Comparison of ENCODE assay signal across 9 mouse cellular contexts in the genomic region with DNA sequence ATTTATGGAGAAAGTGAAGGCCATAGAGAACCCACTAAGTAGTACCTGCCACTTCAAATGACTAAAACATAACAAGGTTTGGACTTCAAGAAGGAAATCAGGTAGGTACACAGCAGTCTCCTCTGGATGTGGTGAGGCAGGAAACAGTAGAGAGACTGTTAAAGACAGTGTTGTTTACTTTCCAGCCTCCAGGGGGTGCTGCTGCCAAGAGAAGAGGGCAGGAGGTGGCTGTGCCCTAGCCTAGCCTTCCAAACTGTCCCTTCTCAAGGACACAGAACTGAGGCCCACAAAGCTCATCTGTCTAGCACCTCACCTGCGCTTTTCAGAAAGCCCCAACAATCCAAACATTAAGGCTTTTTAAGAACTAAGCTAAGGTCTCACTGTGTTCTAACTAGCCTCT.
DNase-seq lines count a peak whose midpoint lies in the region; ATAC-seq and TF ChIP-seq lines count a peak whose summit lies in the region.
"Had no signal": no experiment of that assay in that cellular context is flagged by ENCODE, and none has a peak within 500 bp of the region (broad histone marks: within the 10 kb centered on the region; RNA-seq: fewer than 3 reads in every experiment).

No protein-coding gene starts in this region.

- H3K27ac ChIP-seq in forebrain, embryonic 14.5 days (ENCODE audit: low read depth, low read length), result no peak overlapping the region
- H3K27ac ChIP-seq in forebrain, embryonic 13.5 days, result no peak overlapping the region
- H3K27ac ChIP-seq in cortical plate, adult 2 months (ENCODE audit: insufficient read depth, low read length), result no peak overlapping the region
- no peak overlapping the region for H3K27ac ChIP-seq in heart, postnatal 0 days (ENCODE audit: low read depth)
- H3K27ac ChIP-seq in midbrain, embryonic 14.5 days (replicated peaks; ENCODE audit: low read depth, low read length), result no peak overlapping the region
- H3K27ac ChIP-seq: limb, embryonic 15.5 days had no signal

- 0 out of 2 replicates have a peak, but pooled peaks cover 2% of the 10 kb centered on the region for H3K4me1 ChIP-seq in forebrain, embryonic 14.5 days (ENCODE audit: control insufficient read depth, insufficient read depth, low read length)
- no peaks in the 10 kb centered on the region for H3K4me1 ChIP-seq in forebrain, embryonic 13.5 days
- H3K4me1 ChIP-seq in cortical plate, adult 2 months (ENCODE audit: control insufficient read depth, insufficient read depth, low read length), result peaks cover 6% of the 10 kb centered on the region; the same call in 1 of the 2 replicates
- H3K4me1 ChIP-seq in heart, postnatal 0 days (ENCODE audit: control insufficient read depth, insufficient read depth), result no peaks in the 10 kb centered on the region
- H3K4me1 ChIP-seq in midbrain, embryonic 14.5 days (ENCODE audit: control insufficient read depth, insufficient read depth, low read length), result no peaks in the 10 kb centered on the region
- H3K4me1 ChIP-seq: limb, embryonic 15.5 days had no signal

- H3K9ac ChIP-seq in forebrain, embryonic 14.5 days (ENCODE audit: low read length), result no peak overlapping the region
- H3K9ac ChIP-seq in forebrain, embryonic 13.5 days, result no peak overlapping the region
- H3K9ac ChIP-seq in heart, postnatal 0 days (replicated peaks; ENCODE audit: low read depth, low read length), result no peak overlapping the region
- no peak overlapping the region for H3K9ac ChIP-seq in midbrain, embryonic 14.5 days (replicated peaks; ENCODE audit: low read length)
- H3K9ac ChIP-seq: limb, embryonic 15.5 days had no signal

- no peaks in the 10 kb centered on the region for H3K27me3 ChIP-seq in forebrain, embryonic 14.5 days (replicated peaks; ENCODE audit: control insufficient read depth, insufficient read depth, low read length)
- no peaks in the 10 kb centered on the region for H3K27me3 ChIP-seq in forebrain, embryonic 13.5 days
- no peaks in the 10 kb centered on the region for H3K27me3 ChIP-seq in heart, postnatal 0 days (ENCODE audit: control insufficient read depth, insufficient read depth, low read length)
- H3K27me3 ChIP-seq in midbrain, embryonic 14.5 days (ENCODE audit: control insufficient read depth, insufficient read depth, low read length), result no peaks in the 10 kb centered on the region
- H3K27me3 ChIP-seq: limb, embryonic 15.5 days had no signal

- no peaks in the 10 kb centered on the region for H3K36me3 ChIP-seq in forebrain, embryonic 14.5 days (ENCODE audit: control insufficient read depth, insufficient read depth, low read length)
- no peaks in the 10 kb centered on the region for H3K36me3 ChIP-seq in forebrain, embryonic 13.5 days (ENCODE audit: poor library complexity, severe bottlenecking)
- no peaks in the 10 kb centered on the region for H3K36me3 ChIP-seq in heart, postnatal 0 days (replicated peaks; ENCODE audit: control insufficient read depth, insufficient read depth, low read length)
- no peaks in the 10 kb centered on the region for H3K36me3 ChIP-seq in midbrain, embryonic 14.5 days (ENCODE audit: control insufficient read depth, insufficient read depth, low read length)
- H3K36me3 ChIP-seq: limb, embryonic 15.5 days had no signal

- no peak for TF ChIP-seq EP300 in heart, postnatal 0 days (IDR thresholded peaks at IDR 0.05; ENCODE audit: low read depth)

- 38% methylated on average over 1 of the region's 1 CpGs for WGBS in forebrain, embryonic 14.5 days
- WGBS in forebrain, embryonic 13.5 days, result 43% methylated on average over 1 of the region's 1 CpGs
- 23% methylated on average over 1 of the region's 1 CpGs for WGBS in heart, postnatal 0 days
- WGBS in midbrain, embryonic 14.5 days, result 41% methylated on average over 1 of the region's 1 CpGs

- peak; percentile 82 for TF ChIP-seq CTCF in cortical plate, adult 2 months (IDR thresholded peaks at IDR 0.05; ENCODE audit: extremely low read depth, insufficient read depth, low read length)
- peak; percentile 80 for TF ChIP-seq CTCF in heart, postnatal 0 days (IDR thresholded peaks at IDR 0.05; ENCODE audit: low read depth)

- TF ChIP-seq POLR2A in cortical plate, adult 2 months (IDR thresholded peaks at IDR 0.05; ENCODE audit: extremely low read depth, insufficient read depth, low read length), result no peak

- H3K9me3 ChIP-seq in forebrain, embryonic 14.5 days (replicated peaks; ENCODE audit: control insufficient read depth, low read length), result no peaks in the 10 kb centered on the region
- no peaks in the 10 kb centered on the region for H3K9me3 ChIP-seq in forebrain, embryonic 13.5 days (replicated peaks)
- H3K9me3 ChIP-seq in heart, postnatal 0 days (replicated peaks; ENCODE audit: control insufficient read depth, low read length), result no peaks in the 10 kb centered on the region
- no peaks in the 10 kb centered on the region for H3K9me3 ChIP-seq in midbrain, embryonic 14.5 days (ENCODE audit: control insufficient read depth, low read length)
- H3K9me3 ChIP-seq: limb, embryonic 15.5 days had no signal

- peak; percentile 41 for DNase-seq in forebrain, embryonic 14.5 days (ENCODE audit: low spot score)
- peak; percentile 53 for DNase-seq in R1 (ENCODE audit: low read depth, low spot score)
- DNase-seq in heart, postnatal 0 days (ENCODE audit: low spot score), result peak; percentile 74
- peak; percentile 66 to 69 for DNase-seq in layer of hippocampus, postnatal 14 days (ENCODE audit: low spot score in 2 of 2)
- peak; percentile 75 for DNase-seq in midbrain, embryonic 14.5 days
- DNase-seq in testis, postnatal 10 days (ENCODE audit: low spot score), result peak; percentile 90

- no peak overlapping the region for H3K4me3 ChIP-seq in forebrain, embryonic 14.5 days (ENCODE audit: low read depth, low read length)
- no peak overlapping the region for H3K4me3 ChIP-seq in forebrain, embryonic 13.5 days
- no peak overlapping the region for H3K4me3 ChIP-seq in cortical plate, adult 2 months (ENCODE audit: insufficient read depth, low read length)
- no peak overlapping the region for H3K4me3 ChIP-seq in heart, postnatal 0 days (ENCODE audit: low read depth, low read length)
- no peak overlapping the region for H3K4me3 ChIP-seq in midbrain, embryonic 14.5 days (replicated peaks; ENCODE audit: low read depth, low read length)
- H3K4me3 ChIP-seq: limb, embryonic 15.5 days had no signal

- H3K4me2 ChIP-seq in forebrain, embryonic 14.5 days (ENCODE audit: low read length), result no peak overlapping the region
- H3K4me2 ChIP-seq in forebrain, embryonic 13.5 days, result no peak overlapping the region
- no peak overlapping the region for H3K4me2 ChIP-seq in heart, postnatal 0 days (ENCODE audit: low read depth, low read length)
- no peak overlapping the region for H3K4me2 ChIP-seq in midbrain, embryonic 14.5 days (ENCODE audit: low read length)
- H3K4me2 ChIP-seq: limb, embryonic 15.5 days had no signal

- no peak for ATAC-seq in forebrain, embryonic 14.5 days
- no peak for ATAC-seq in forebrain, embryonic 13.5 days
- ATAC-seq in heart, postnatal 0 days (ENCODE audit: insufficient read depth, low read depth), result peak; percentile 75
- ATAC-seq in midbrain, embryonic 14.5 days (ENCODE audit: low FRiP score, low TSS enrichment), result no peak; the same call in 1 of the 2 replicates
